Mouse (Mus musculus) testis, adult 2 months (tissue): ENCODE data around the gene Efcc1. TPM values are rescaled to one million over a fixed set of nuclear protein-coding genes. Genes with fewer than 3 reads are reported as not detected.

ENCODE experiments used
- H3K27ac ChIP-seq: fragments of 200-500 bp; 2 replicates; pipeline ENCODE4 v1.5.1; 2012; ENCODE audit warnings: low read depth, low read length; ENCODE audit not compliant: control insufficient read depth, insufficient read depth
- H3K27me3 ChIP-seq: fragments of 200-500 bp; 2 replicates; pipeline ENCODE4 v1.6.1; 2012; ENCODE audit warnings: mild to moderate bottlenecking, low read length, moderate library complexity; ENCODE audit not compliant: control insufficient read depth, insufficient read depth
- H3K36me3 ChIP-seq: fragments of 200-500 bp; 2 replicates; pipeline ENCODE4 v1.6.1; 2012; ENCODE audit warnings: mild to moderate bottlenecking, low read length; ENCODE audit not compliant: control insufficient read depth, insufficient read depth
- H3K4me1 ChIP-seq: fragments of 200-500 bp; 2 replicates; pipeline ENCODE4 v1.6.1; 2012; ENCODE audit warnings: low read length; ENCODE audit not compliant: control insufficient read depth, insufficient read depth
- H3K4me3 ChIP-seq: fragments of 200-500 bp; 2 replicates; pipeline ENCODE4 v1.5.1; 2012; ENCODE audit warnings: low read depth, mild to moderate bottlenecking, low read length, moderate library complexity, mixed read lengths; ENCODE audit not compliant: control insufficient read depth
- CTCF ChIP-seq: fragments of 200-500 bp; IDR thresholded peaks from 2 replicates; pipeline ENCODE4 v1.5.1; 2012; ENCODE audit warnings: low read depth, mild to moderate bottlenecking, inconsistent platforms, low read length, moderate library complexity; ENCODE audit not compliant: control insufficient read depth, insufficient read depth, insufficient replicate concordance
- POLR2A ChIP-seq: fragments of 200-500 bp; IDR thresholded peaks from 2 replicates; pipeline ENCODE4 v1.6.1; 2012; ENCODE audit warnings: low read depth, mild to moderate bottlenecking, inconsistent platforms, low read length, moderate library complexity; ENCODE audit not compliant: control insufficient read depth
- polyA plus RNA-seq: library from polyadenylated mRNA; depleted of rRNA; stranded (reverse); fragments of >200 nt; gene quantifications from 2 replicates; pipeline ENCODE4 v1.2.3, GENCODE M21; 2012

The Efcc1 gene
- polyA plus RNA-seq, 1 experiment: 0.68 TPM

DNA sequence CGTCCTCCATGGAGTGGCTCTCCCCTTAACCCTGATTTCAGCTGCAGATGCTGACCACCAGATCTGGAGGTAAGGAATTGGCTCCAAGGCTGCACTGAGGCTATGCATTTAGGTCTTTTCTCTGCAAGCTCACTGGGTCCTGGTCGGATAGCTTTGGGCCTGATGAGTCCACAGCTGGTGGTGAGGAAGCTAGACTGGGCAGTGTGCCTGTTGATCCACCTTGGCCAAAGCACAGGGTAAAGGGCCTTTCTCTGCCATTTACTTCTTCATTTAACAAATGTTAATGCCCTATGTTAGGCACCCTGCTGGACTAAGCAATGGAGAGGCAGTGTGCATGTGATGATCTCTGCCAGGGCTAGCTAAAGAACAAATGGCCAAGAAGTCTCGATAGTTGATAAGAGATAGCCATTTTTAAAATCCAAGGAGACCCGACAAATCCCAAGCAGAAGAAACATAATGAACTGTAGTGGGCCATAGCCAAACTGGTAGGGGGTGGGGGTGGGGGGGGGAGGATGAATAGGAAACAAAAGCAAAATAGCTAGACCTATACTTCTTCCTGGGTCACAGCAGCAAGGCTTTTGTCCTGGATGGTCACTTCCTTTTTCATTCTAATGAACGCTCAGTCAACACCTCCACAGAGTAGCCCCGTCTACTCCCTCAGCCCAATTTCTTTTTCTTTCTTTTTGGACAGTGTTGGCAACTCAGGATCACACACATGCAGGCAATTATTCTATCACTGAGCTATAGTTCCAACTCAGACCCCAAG lies 64.9 kb downstream of the Efcc1 start:
- H3K27ac ChIP-seq: no peak overlapping the region
- H3K36me3 ChIP-seq: peaks cover 5% of the 10 kb centered on the region
- peaks cover 7% of the 10 kb centered on the region for H3K4me1 ChIP-seq
- H3K27me3 ChIP-seq: no peaks in the 10 kb centered on the region
- H3K4me3 ChIP-seq: no peak overlapping the region
- TF ChIP-seq CTCF (no peak), POLR2A (no peak)

DNA sequence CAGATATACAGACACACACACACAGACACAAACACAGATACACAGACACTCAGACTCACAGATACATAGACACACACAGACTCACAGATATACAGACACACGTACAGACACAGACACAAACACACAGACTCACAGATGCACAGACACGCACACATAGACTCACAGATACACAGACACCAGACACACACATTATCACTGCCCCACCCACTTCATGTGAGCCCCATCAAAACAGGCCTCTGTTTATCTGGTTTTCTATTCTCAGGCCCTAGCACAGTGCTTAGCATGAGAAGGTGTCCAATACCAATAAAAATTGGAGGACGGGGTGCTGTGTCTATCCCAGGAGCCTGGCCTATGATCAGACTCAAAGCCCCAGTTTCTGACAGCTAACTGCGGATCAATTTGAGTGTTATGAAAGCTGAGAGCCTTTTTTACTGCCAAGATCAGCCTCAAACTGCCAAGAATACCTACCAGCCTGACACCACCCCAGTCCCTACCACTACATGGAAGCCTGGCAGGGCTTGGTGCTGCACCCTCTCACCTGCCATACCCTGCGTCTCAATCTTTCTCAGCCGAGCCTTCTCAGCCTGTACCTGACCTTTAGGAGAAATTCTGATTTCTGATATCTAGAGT lies 65.7 kb downstream of the Efcc1 start:
- no peak overlapping the region for H3K27ac ChIP-seq
- TF ChIP-seq POLR2A: no peak
- no peak for TF ChIP-seq CTCF
- H3K27me3 ChIP-seq: no peaks in the 10 kb centered on the region

DNA sequence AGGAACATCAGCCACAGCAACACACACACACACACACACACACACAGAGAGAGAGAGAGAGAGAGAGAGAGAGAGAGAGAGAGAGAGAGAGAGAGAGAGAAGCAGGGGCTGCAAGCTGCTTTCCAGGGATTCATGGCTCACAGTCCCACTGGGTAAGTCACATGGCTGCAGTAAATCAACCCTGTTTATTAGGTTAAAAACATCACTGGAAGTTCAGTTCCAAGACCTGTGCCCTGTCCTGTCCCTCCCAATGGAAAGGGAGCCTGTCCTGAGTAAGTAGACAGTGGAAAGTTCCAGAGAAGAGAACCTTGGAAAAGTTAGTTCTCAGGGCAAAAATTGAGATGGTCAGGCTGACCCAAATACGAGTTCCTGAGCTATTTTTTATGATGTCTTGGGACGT lies 66.7 kb downstream of the Efcc1 start:
- Histone ChIP-seq H3K36me3 (no peaks in the 10 kb centered on the region; the same call in 1 of the 2 replicates), H3K27ac (no peak overlapping the region), H3K4me3 (no peak overlapping the region), H3K4me1 (no peaks in the 10 kb centered on the region; the same call in none of the 2 replicates), H3K27me3 (no peaks in the 10 kb centered on the region)
- TF ChIP-seq POLR2A: no peak
- no peak for TF ChIP-seq CTCF

More for the DNA sequence above, 65.7 kb downstream of the Efcc1 start:
- Histone ChIP-seq H3K4me1 (peaks cover under 1% of the 10 kb centered on the region), H3K36me3 (peaks cover 2% of the 10 kb centered on the region), H3K4me3 (no peak overlapping the region)

DNA sequence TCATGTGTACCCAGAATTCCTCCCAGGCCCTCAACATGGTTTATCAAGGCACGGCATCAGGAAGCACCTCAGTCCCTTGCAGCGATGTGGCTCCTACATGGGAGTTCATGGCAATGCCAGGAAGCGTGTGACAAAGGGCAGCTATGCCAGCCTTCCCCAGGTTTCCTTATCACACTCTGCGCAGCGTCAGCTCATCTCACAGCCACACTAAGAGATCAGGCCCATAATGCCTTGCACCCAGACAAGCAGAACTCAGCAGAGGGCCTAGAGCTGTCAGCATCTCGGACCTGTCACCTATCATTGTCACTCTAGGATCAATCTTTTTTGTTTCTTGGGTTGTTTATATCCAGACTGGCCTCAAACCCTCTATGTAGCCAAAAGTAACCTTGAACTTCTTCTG lies 68.9 kb downstream of the Efcc1 start:
- Histone ChIP-seq H3K36me3 (no peaks in the 10 kb centered on the region), H3K4me3 (no peak overlapping the region), H3K4me1 (no peaks in the 10 kb centered on the region; the same call in none of the 2 replicates), H3K27ac (no peak overlapping the region), H3K27me3 (no peaks in the 10 kb centered on the region)
- TF ChIP-seq POLR2A (no peak), CTCF (no peak)

DNA sequence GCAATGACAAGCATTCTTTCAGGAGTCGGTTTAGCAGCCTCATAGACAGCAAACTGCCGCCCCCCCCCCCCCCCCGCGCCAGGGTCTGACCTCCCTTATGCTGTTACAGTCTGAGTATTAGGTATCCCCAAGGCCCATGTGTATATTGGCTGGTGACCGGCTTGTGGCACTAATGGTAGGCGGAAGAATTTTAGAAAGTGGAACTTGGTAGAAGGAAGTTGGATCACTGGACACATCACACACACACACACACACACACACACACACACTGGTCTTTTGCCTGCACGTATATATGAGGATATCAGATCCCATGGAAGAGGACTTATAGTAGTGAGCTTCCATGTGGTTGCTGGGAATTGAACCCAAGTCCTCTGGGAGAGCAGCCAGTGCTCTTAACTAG lies 71.8 kb downstream of the Efcc1 start:
- no peak for TF ChIP-seq POLR2A
- no peak for TF ChIP-seq CTCF
- Histone ChIP-seq H3K4me1 (no peaks in the 10 kb centered on the region; the same call in none of the 2 replicates), H3K27me3 (no peaks in the 10 kb centered on the region), H3K36me3 (no peaks in the 10 kb centered on the region), H3K27ac (no peak overlapping the region), H3K4me3 (no peak overlapping the region)

DNA sequence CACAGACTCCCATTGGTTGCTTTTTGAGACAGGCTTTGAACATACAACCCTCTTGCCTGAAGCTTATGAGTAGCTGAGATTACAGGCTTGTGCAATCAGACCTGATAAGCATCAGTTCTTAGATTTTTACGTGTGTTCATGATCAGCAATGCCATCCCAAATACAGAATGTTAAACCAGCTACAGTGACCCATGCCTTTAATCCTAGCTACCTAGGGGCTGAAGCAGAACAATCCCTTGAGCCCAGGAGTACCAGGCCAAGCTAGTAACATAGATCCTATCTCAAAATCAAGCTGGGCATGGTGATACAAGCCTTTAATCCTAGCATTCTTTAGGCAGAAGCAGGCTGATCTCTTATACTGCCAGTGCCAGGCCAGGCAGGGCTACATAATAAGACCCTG lies 73.4 kb downstream of the Efcc1 start:
- no peak for TF ChIP-seq POLR2A
- no peak for TF ChIP-seq CTCF
- no peaks in the 10 kb centered on the region for H3K36me3 ChIP-seq
- no peak overlapping the region for H3K4me3 ChIP-seq
- H3K27ac ChIP-seq: no peak overlapping the region
- no peaks in the 10 kb centered on the region for H3K27me3 ChIP-seq
- no peaks in the 10 kb centered on the region; the same call in none of the 2 replicates for H3K4me1 ChIP-seq

DNA sequence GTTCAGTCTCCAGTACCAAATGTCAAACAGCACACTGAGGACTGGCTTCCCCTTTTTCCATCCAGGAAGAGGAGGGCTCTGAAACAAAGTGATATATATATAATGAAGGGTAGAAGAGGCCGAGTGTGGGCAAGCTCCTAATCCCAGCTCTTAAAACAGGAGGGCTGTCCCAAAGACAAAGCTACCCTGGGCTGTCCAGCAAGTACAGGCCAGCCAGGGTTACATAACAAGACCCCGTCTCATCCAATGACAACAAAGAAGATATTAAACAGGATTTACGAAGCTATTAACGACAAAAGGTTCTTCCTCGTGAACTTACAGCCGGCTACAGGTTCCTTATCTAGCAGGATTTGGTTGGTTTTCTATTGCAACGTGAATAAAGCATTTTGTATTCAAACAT lies 74.2 kb downstream of the Efcc1 start:
- Histone ChIP-seq H3K36me3 (no peaks in the 10 kb centered on the region), H3K4me3 (no peak overlapping the region), H3K27me3 (no peaks in the 10 kb centered on the region), H3K27ac (no peak overlapping the region), H3K4me1 (peaks cover 5% of the 10 kb centered on the region)
- TF ChIP-seq POLR2A (no peak), CTCF (no peak)
